Comparison of ENCODE assay signal across 8 mouse cellular contexts in the genomic region with DNA sequence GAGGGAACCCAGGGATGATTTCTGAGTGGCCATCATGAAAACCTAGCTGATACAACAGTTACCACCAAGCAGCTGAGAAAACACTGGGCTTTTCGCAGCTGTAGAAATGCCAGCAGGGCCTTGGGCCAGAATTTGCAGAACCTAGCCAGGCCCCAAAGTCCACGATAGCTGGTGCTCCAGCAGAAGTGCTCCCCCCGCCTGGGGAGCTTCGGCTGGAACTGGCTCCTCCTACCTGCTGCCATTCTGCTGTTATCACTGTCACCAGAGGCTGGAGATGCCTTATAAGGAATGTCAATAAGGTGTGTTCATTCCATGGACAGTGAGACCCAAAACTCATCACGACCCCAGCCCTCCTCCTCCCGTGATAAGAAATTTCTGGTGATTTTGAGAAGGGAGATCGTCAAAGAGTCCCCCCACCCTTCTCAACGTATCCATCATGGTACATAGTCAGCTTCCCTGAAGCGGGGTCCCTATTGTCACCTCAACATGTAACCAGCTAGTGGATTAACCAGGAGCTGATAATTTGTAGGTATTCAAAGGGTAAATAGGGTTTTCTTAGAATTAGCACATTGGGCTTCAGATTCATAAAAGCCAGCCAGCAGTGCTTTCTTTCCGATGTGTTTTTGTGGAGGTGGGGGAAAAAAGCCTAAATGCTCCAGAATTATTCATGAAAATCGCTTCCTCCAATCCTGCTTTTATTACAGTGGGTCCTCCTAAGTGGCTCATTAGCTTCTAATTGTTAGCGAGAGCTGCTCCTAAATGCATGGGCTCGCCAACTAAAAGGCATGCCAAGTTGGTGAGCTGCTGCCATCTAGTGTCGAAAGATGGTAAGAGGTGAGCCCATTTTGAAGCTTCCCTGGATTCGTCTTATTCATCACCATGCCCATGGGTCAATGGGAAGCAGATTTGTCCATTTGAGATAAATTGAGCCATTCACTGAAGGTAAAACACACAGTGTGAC. TPM values are rescaled to one million over a fixed set of nuclear protein-coding genes. Genes with fewer than 3 reads are reported as not detected.
DNase-seq lines count a peak whose midpoint lies in the region; ATAC-seq and TF ChIP-seq lines count a peak whose summit lies in the region.

No protein-coding gene starts in this region.

- no peaks in the 10 kb centered on the region for H3K36me3 ChIP-seq in intestine, postnatal 0 days (ENCODE audit: control insufficient read depth, insufficient read depth)
- H3K36me3 ChIP-seq in midbrain, embryonic 14.5 days (ENCODE audit: control insufficient read depth, insufficient read depth, low read length): peaks cover 12% of the 10 kb centered on the region
- H3K36me3 ChIP-seq in small intestine, adult 2 months (ENCODE audit: control insufficient read depth, insufficient read depth, low read length): no peaks in the 10 kb centered on the region

- H3K4me3 ChIP-seq in intestine, postnatal 0 days (ENCODE audit: low read depth, low read length): no peak overlapping the region
- no peak overlapping the region for H3K4me3 ChIP-seq in midbrain, embryonic 14.5 days (replicated peaks; ENCODE audit: low read depth, low read length)
- H3K4me3 ChIP-seq in small intestine, adult 2 months (ENCODE audit: low read depth, low read length): no peak overlapping the region

- intact Hi-C loops in left cerebral cortex, postnatal 4 days (cut with DNase I): loop anchor here (5.0 kb wide), 1 partner anchor 205 kb away; no protein-coding TSS in a partner anchor

- no peak overlapping the region for H3K9ac ChIP-seq in intestine, postnatal 0 days (ENCODE audit: low read depth, low read length)
- no peak overlapping the region; the same call in 1 of the 2 replicates for H3K9ac ChIP-seq in midbrain, embryonic 14.5 days (replicated peaks; ENCODE audit: low read length)

- TF ChIP-seq POLR2A in small intestine, adult 2 months (IDR thresholded peaks at IDR 0.05; ENCODE audit: low read depth, low read length): no peak

- H3K27ac ChIP-seq in intestine, postnatal 0 days (ENCODE audit: low read depth, low read length): no peak overlapping the region
- H3K27ac ChIP-seq in midbrain, embryonic 14.5 days (replicated peaks; ENCODE audit: low read depth, low read length): peak overlapping the region; percentile 10
- no peak overlapping the region for H3K27ac ChIP-seq in small intestine, adult 2 months (ENCODE audit: insufficient read depth, low read depth, low read length)

- WGBS in intestine, postnatal 0 days: 29% methylated on average over 15 of the region's 15 CpGs
- WGBS in midbrain, embryonic 14.5 days: 37% methylated on average over 15 of the region's 15 CpGs
- 22% methylated on average over 15 of the region's 15 CpGs for WGBS in small intestine, adult 2 months

- TF ChIP-seq CTCF in intestine, postnatal 0 days (IDR thresholded peaks at IDR 0.05; ENCODE audit: low read depth): peak; percentile 99
- peak; percentile 81; the same call in 1 of the 2 replicates for TF ChIP-seq CTCF in small intestine, adult 2 months (IDR thresholded peaks at IDR 0.05; ENCODE audit: extremely low read depth, insufficient read length, insufficient replicate concordance, low read depth, low read length)

- H3K27me3 ChIP-seq in intestine, postnatal 0 days (replicated peaks; ENCODE audit: control insufficient read depth, insufficient read depth, low read length): no peaks in the 10 kb centered on the region
- no peaks in the 10 kb centered on the region for H3K27me3 ChIP-seq in midbrain, embryonic 14.5 days (ENCODE audit: control insufficient read depth, insufficient read depth, low read length)
- no peaks in the 10 kb centered on the region for H3K27me3 ChIP-seq in small intestine, adult 2 months (ENCODE audit: control insufficient read depth, insufficient read depth, low read length)

- peak; percentile 27 for DNase-seq in 3134 (ENCODE audit: extremely low read depth, insufficient read length, low spot score)
- peak; percentile 43 for DNase-seq in adrenal gland, adult 8-10 months
- DNase-seq in embryo, embryonic 11.5 days (ENCODE audit: low read depth, low spot score): peak; percentile 70
- DNase-seq in gastrocnemius, postnatal 4 days (ENCODE audit: low spot score in 2 of 2): peak; percentile 36 to 62
- peak; percentile 74 for DNase-seq in left cerebral cortex, postnatal 4 days
- DNase-seq in midbrain, embryonic 14.5 days: peak; percentile 95

- ATAC-seq in intestine, postnatal 0 days: no peak
- ATAC-seq in midbrain, embryonic 14.5 days (ENCODE audit: low FRiP score, low TSS enrichment): peak; percentile 84

- H3K4me2 ChIP-seq in intestine, postnatal 0 days (replicated peaks; ENCODE audit: low read depth): 0 out of 2 replicates have a peak overlapping the region, but pooled peaks have one; percentile 30
- peak overlapping the region; percentile 44 for H3K4me2 ChIP-seq in midbrain, embryonic 14.5 days (ENCODE audit: low read length)

- no peaks in the 10 kb centered on the region for H3K4me1 ChIP-seq in intestine, postnatal 0 days (replicated peaks; ENCODE audit: control insufficient read depth, insufficient read depth, low read length)
- H3K4me1 ChIP-seq in midbrain, embryonic 14.5 days (ENCODE audit: control insufficient read depth, insufficient read depth, low read length): peaks cover 5% of the 10 kb centered on the region; the same call in 1 of the 2 replicates
- no peaks in the 10 kb centered on the region for H3K4me1 ChIP-seq in small intestine, adult 2 months (ENCODE audit: control insufficient read depth, insufficient read depth, insufficient read length, low read length)

- no peaks in the 10 kb centered on the region for H3K9me3 ChIP-seq in intestine, postnatal 0 days (ENCODE audit: control insufficient read depth)
- H3K9me3 ChIP-seq in midbrain, embryonic 14.5 days (ENCODE audit: control insufficient read depth, low read length): no peaks in the 10 kb centered on the region

RNA-seq across cellular contexts. Expression of a gene that starts 54.0 kb away (rescaled TPM):
- total RNA-seq in adrenal gland, adult 8-10 months (2022): not detected
- total RNA-seq in gastrocnemius, postnatal 4 days (2021): not detected
- polyA plus RNA-seq in intestine, postnatal 0 days (2015; fragmentation: Nextera tagmentation; extraction: Ambion mirVana): not detected in 2 replicates
- total RNA-seq in left cerebral cortex, postnatal 4 days (2021): not detected
- polyA plus RNA-seq in midbrain, embryonic 14.5 days (2014; fragmentation: Nextera tagmentation; extraction: Ambion mirVana): not detected in 2 replicates
- not detected in 2 replicates for polyA plus RNA-seq in small intestine, adult 2 months (2012; rRNA removed)

Comparison
In these comparisons a context has a peak if more than half of its experiments do, and no peak if none do; other contexts are left out.
1. DNase-seq: peak in every context shown above with its lines; median percentile 95 in midbrain, embryonic 14.5 days; 74 in left cerebral cortex, postnatal 4 days; 70 in embryo, embryonic 11.5 days; 49 in gastrocnemius, postnatal 4 days; 43 in adrenal gland, adult 8-10 months; 27 in 3134.